Mouse (Mus musculus) left cerebral cortex, postnatal 10 days (tissue): ENCODE measurements at regions not wholly inside any gene's neighbourhood (a gene's known extent, or its start where the extent isn't known, plus 50 kb on each side); places are given as distances from the start of the nearest gene placed in this dataset.

Experiments
- DNase-seq, 2 experiments: peaks; one replicate each; pipeline ENCODE4 v3.0.0; 2021 to 2022; ENCODE audit warnings: low spot score in 2 of 2, mixed read lengths in 1 of 2; ENCODE audit errors: extremely low spot score in 1 of 2
- intact Hi-C: fragments of 180-260 bp; cut with DNase I; formaldehyde crosslinking; loops from one replicate; pipeline ENCODE4 v1.15.1; 2025

- intact Hi-C loops: no loop called here
- no peak for DNase-seq
Observed at GRCm38 (mm10) chr3:23127134-23127533, 1050.7 kb downstream of the Tbl1xr1 start.

GRCm38 (mm10) chr3:23135551-23135950, 1059.1 kb downstream of the Tbl1xr1 start:
- intact Hi-C loops: no loop called here
- no peak for DNase-seq

GRCm38 (mm10) chr3:23138932-23139331, 1062.5 kb downstream of the Tbl1xr1 start:
- DNase-seq: no peak
- intact Hi-C loops: no loop called here

GRCm38 (mm10) chr3:23164828-23165450, 1088.5 kb downstream of the Tbl1xr1 start:
- no peak for DNase-seq
- intact Hi-C loops: no loop called here

GRCm38 (mm10) chr3:23183393-23183792, 1106.9 kb downstream of the Tbl1xr1 start:
- DNase-seq: no peak
- intact Hi-C loops: no loop called here

- intact Hi-C loops: no loop called here
- no peak for DNase-seq
Observed at GRCm38 (mm10) chr3:23188479-23188878, 1112.0 kb downstream of the Tbl1xr1 start.

GRCm38 (mm10) chr3:23200056-23200455, 1123.6 kb downstream of the Tbl1xr1 start:
- intact Hi-C loops: no loop called here
- no peak for DNase-seq

- intact Hi-C loops: no loop called here
- no peak for DNase-seq
Observed at GRCm38 (mm10) chr3:23214427-23214826, 1138.0 kb downstream of the Tbl1xr1 start.

GRCm38 (mm10) chr3:23216754-23217153, 1140.3 kb downstream of the Tbl1xr1 start:
- no peak for DNase-seq
- intact Hi-C loops: no loop called here

- intact Hi-C loops: no loop called here
- DNase-seq: no peak
Observed at GRCm38 (mm10) chr3:23248291-23248690, 1171.8 kb downstream of the Tbl1xr1 start.

GRCm38 (mm10) chr3:23252180-23252579, 1175.7 kb downstream of the Tbl1xr1 start:
- intact Hi-C loops: no loop called here
- no peak for DNase-seq

GRCm38 (mm10) chr3:23298818-23299217, 1222.4 kb downstream of the Tbl1xr1 start:
- intact Hi-C loops: no loop called here
- no peak for DNase-seq

- intact Hi-C loops: no loop called here
- no peak for DNase-seq
Observed at GRCm38 (mm10) chr3:23334216-23334615, 1257.8 kb downstream of the Tbl1xr1 start.

- intact Hi-C loops: no loop called here
Observed at GRCm38 (mm10) chr3:23334958-23335357, 1258.5 kb downstream of the Tbl1xr1 start.

GRCm38 (mm10) chr3:23374341-23374740, 1297.9 kb downstream of the Tbl1xr1 start:
- no peak for DNase-seq
- intact Hi-C loops: no loop called here

More at GRCm38 (mm10) chr3:23334958-23335357, 1258.5 kb downstream of the Tbl1xr1 start:
- DNase-seq: no peak

- DNase-seq: no peak
- intact Hi-C loops: no loop called here
Observed at GRCm38 (mm10) chr3:23404877-23405276, 1328.4 kb downstream of the Tbl1xr1 start.

GRCm38 (mm10) chr3:23409431-23409830, 1333.0 kb downstream of the Tbl1xr1 start:
- intact Hi-C loops: no loop called here
- no peak for DNase-seq

- intact Hi-C loops: no loop called here
Observed at GRCm38 (mm10) chr3:23426956-23427355, 1350.5 kb downstream of the Tbl1xr1 start.

GRCm38 (mm10) chr3:23435016-23435415, 1358.6 kb downstream of the Tbl1xr1 start:
- no peak for DNase-seq
- intact Hi-C loops: no loop called here

More at GRCm38 (mm10) chr3:23426956-23427355, 1350.5 kb downstream of the Tbl1xr1 start:
- no peak for DNase-seq

- DNase-seq: no peak
- intact Hi-C loops: no loop called here
Observed at GRCm38 (mm10) chr3:23457720-23458119, 1381.3 kb downstream of the Tbl1xr1 start.

GRCm38 (mm10) chr3:23499889-23500288, 1423.4 kb downstream of the Tbl1xr1 start:
- intact Hi-C loops: no loop called here
- DNase-seq: no peak
